Mouse (Mus musculus): ENCODE measurements around the gene Itga9.

The Itga9 gene

DNA sequence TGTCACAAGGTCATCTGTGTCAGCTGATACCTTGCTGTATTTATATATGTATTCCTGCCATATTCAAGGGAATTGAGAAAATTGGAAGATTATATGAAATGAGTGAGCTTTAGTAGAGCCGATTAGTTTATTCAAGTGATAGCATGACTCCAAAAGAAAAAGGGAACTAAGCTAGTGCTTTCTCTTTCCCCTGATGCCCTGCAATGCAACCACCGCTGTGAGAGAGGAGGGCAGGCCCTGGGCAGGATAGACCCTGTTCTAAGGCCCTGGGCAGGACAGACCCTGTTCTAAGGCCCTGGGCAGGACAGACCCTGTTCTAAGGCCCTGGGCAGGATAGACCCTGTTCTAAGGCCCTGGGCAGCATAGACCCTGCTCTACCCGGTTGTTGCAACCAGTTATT, 201.2 kb downstream of the Itga9 start:
- no peak for ATAC-seq (ENCODE audit: insufficient number of reproducible peaks, low FRiP score, low TSS enrichment)

GRCm38 (mm10) chr9:118812221-118812620, 205.7 kb downstream of the Itga9 start:
- no peak for ATAC-seq (ENCODE audit: insufficient number of reproducible peaks, low FRiP score, low TSS enrichment)

GRCm38 (mm10) chr9:118813492-118813891, 207.0 kb downstream of the Itga9 start:
- ATAC-seq (ENCODE audit: insufficient number of reproducible peaks, low FRiP score, low TSS enrichment), result no peak

DNA sequence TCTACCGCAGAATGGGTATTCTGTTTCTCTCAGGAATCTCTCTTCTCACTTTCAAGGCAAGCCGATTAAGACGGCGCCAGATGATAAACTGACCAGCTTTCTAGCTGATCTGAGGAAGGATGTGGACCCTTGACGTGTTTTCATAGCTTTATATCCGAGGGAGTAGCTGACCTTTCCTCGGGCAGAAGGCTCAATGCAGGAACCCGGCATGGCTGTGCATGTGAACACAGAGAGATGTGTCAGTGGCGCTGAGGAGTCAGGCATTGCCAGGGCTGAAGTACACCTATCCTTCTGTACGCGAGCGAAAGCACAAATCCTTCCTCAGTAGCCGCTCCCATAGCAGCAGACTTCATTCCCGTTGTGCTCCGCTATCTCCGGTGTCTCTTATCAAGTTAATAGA, 207.6 kb downstream of the Itga9 start:
- ATAC-seq (ENCODE audit: insufficient number of reproducible peaks, low FRiP score, low TSS enrichment), result no peak

DNA sequence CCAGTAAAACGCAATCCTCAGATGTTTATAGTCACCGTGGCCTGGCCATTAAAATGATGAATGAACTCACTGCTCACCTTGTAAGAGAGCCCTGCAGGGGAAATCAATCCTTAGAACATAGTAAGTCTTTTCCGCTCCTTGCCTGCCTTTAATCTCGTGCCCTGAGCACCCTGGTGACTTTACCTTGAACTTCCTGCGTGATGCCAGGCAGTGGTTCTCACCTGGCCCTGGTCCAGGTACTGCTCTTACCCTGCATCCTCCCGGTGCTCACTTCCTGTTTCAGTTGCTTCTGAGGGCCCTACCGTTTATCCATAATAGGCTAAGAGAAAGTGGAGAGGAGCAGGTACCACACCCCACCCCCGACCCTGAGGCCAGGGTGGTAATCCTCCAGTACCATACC, 208.0 kb downstream of the Itga9 start:
- no peak for ATAC-seq (ENCODE audit: insufficient number of reproducible peaks, low FRiP score, low TSS enrichment)

DNA sequence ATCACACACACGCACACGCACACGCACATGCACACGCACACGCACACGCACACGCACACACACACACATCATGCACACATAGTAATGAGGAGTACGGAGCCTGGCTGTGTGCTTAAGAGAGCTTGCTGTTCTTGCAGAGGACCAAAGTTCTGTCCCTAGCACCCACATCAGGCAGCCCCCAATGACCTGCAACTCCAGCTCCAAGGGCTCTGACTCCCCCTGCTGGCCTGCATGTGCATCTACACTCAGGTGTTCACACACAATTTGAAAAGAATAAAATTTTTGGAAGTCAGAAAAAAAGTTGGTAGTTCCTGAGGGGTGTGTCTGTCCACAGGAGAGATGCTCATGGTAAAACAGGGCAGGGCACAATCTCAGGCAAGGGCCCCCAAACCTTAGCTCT, 209.1 kb downstream of the Itga9 start:
- no peak for ATAC-seq (ENCODE audit: insufficient number of reproducible peaks, low FRiP score, low TSS enrichment)

GRCm38 (mm10) chr9:118818508-118818907, 212.0 kb downstream of the Itga9 start:
- no peak for ATAC-seq (ENCODE audit: insufficient number of reproducible peaks, low FRiP score, low TSS enrichment)

- no peak for ATAC-seq (ENCODE audit: insufficient number of reproducible peaks, low FRiP score, low TSS enrichment)
These were observed 215.0 kb downstream of the Itga9 start for GRCm38 (mm10) chr9:118821220-118822185.

DNA sequence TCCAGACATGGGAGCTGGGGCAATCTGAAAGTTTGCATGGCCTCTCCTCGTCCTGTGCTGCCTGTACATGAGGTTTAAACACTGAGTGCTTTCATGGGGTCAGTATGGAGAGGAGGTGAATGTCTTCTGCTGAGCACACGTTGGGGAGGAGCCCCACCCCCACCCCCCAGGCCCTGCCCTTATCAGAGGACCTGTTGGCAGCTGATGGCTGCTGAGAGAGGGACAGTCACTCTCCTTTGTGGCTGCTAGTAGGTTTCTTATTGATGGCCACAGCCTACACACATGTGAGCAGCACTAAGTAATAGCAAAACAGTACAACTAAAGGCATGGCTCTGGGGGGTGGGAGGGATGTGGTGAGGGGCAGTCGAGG, 215.7 kb downstream of the Itga9 start:
- no peak for ATAC-seq (ENCODE audit: insufficient number of reproducible peaks, low FRiP score, low TSS enrichment)

DNA sequence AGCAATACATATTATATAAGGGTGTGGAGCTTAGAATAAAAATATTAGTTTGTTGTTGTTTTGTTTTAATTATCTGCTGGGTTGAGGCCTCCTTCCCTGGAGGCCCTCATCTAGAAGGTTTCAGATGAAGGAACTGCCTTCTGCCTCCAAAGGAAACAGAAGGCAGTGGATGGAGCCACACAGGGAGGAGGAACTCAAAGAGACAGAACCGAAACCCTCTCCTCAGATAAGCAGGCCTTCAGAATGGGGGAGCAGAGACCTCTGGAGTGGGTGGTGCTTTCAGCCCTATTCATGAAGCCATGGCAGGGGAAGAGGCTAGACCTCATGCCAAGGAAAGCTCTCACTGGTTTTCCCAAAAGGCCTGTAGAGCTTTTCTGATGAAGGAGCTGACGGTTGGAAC, 216.1 kb downstream of the Itga9 start:
- no peak for ATAC-seq (ENCODE audit: insufficient number of reproducible peaks, low FRiP score, low TSS enrichment)

DNA sequence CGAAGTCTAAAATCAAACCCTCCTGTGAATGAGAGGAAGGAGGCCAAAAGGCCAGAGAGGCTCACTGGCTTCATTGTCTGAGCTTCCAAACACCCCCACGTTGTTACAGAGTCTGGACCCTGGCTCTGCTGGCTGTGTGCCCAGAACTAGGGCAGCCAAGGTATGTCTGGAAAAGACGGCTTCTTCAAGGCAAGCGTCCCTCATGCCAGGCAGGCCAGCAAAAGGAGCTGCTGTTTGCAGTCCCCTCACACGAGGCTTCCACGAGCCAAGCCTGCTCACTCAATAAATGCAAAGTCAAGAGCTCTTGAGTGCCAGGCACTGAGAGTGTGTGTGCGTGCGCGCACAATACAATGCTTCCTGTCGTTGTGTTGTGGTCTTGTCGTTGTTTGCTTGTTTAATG, 224.6 kb downstream of the Itga9 start:
- ATAC-seq (ENCODE audit: insufficient number of reproducible peaks, low FRiP score, low TSS enrichment), result no peak

GRCm38 (mm10) chr9:118832533-118832932, 226.0 kb downstream of the Itga9 start:
- ATAC-seq (ENCODE audit: insufficient number of reproducible peaks, low FRiP score, low TSS enrichment), result no peak

GRCm38 (mm10) chr9:118833413-118833812, 226.9 kb downstream of the Itga9 start:
- ATAC-seq (ENCODE audit: insufficient number of reproducible peaks, low FRiP score, low TSS enrichment), result no peak

DNA sequence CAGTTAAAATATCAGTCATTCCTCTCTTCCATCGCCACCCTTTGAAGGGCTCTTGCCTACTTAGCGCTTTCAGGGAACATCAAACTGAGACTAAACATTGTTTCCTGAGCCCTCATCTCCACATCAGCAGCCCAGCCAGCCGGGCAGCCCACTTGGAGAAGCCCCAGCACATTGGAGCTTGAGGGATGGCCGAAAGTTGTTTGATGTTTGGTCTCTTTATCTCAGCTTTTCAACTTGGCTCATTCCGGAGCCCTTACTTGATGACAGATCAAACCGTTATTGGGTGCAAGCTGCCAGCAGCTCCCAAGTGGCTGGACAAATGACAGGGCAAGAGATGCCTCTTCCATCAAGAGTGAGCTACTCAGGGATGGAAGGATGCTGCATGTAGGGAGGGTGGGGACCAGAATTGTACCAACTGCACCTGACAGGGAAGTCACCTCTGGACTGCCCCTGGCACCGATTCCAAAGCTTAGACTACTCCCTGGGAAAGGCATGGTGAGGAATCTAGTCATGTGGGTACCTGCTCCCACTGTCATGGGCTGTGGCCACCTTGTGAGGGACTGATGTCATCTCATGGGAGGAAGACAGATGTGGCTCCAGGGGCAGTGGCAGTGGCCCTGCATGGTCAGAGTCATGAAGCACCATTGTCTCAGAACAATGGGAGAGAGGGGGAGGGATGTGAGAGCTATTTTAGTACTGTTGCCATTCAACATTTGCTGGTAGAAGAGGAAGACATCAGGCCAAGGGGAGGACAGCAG, 232.6 kb downstream of the Itga9 start:
- 0 out of 2 replicates have a peak, but pooled peaks have one; percentile 15 for ATAC-seq (ENCODE audit: insufficient number of reproducible peaks, low FRiP score, low TSS enrichment)

GRCm38 (mm10) chr9:118841247-118841646, 234.8 kb downstream of the Itga9 start:
- ATAC-seq (ENCODE audit: insufficient number of reproducible peaks, low FRiP score, low TSS enrichment), result no peak

DNA sequence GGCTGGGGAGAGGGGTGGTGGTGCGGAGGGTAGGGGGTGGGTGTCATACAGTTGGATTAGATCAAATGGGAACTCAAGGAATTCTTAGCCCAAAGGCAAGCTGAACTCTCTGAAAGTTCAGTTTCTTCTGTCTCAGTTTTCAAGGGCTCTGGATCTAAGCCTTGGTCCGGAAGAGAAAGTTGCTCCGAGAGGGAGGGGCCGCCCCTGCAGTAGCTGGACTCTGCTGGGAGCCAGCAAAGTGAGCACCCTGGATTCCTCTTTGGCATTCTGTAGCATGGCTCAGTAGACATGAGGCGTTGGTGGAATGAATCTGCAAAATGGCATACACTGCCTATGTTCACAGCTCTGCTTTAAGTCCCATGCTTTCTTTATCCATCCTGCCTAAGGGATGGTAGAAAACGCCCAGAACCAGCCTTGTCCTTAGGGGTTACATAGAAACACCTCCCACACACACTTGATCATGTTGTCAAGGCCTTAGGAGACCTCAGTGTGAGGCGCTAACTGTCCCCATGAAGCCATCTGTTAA, 235.5 kb downstream of the Itga9 start:
- no peak; the same call in 1 of the 2 replicates for ATAC-seq (ENCODE audit: insufficient number of reproducible peaks, low FRiP score, low TSS enrichment)

GRCm38 (mm10) chr9:118843711-118844110, 237.2 kb downstream of the Itga9 start:
- ATAC-seq (ENCODE audit: insufficient number of reproducible peaks, low FRiP score, low TSS enrichment), result no peak

DNA sequence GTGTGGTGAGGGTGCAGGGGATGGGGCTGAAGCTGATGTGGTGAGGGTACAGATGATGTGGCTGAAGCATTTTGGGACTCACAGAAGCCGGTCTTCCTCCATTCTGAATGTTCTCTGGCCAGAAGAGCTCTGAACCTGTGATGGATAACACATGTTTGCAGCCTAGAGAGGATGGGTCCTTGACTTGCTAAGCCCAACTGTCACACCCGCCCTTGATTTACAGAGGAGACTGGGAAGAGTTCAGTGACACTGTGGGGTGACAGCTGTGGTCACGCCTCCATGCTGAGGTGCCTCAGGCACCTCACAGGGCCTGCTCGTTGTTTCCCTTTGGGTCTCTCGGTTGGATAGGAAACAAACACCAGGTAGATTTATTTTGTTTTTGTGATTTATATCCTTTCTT, 238.5 kb downstream of the Itga9 start:
- ATAC-seq (ENCODE audit: insufficient number of reproducible peaks, low FRiP score, low TSS enrichment), result no peak

- no peak for ATAC-seq (ENCODE audit: insufficient number of reproducible peaks, low FRiP score, low TSS enrichment)
These were observed 240.3 kb downstream of the Itga9 start for GRCm38 (mm10) chr9:118846766-118847165.

DNA sequence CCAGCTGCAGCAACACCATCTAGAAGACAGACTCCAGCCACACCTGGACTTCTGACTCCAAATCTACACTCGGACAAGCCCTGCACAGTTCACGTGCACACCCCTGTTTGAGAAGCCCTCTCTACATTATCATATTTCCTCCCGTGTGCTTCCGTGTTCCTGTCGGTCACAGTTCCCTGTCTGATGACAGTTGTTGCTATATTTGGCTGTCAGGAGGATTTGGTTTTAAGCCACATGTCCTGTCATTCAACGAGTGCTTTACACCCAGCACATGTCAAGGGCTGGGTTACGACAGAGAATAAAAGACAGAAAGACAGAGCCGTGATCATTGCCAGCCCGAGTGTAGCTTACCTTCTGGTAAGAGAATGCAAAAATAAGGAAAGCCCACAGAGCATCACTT, 250.2 kb downstream of the Itga9 start:
- no peak for ATAC-seq (ENCODE audit: insufficient number of reproducible peaks, low FRiP score, low TSS enrichment)

- ATAC-seq (ENCODE audit: insufficient number of reproducible peaks, low FRiP score, low TSS enrichment), result no peak
These were observed 254.2 kb downstream of the Itga9 start for GRCm38 (mm10) chr9:118860613-118861141.

Data from cerebellum, adult (tissue).